Mouse (Mus musculus): Measurements from ENCODE around the gene Cdh23.

DNA sequence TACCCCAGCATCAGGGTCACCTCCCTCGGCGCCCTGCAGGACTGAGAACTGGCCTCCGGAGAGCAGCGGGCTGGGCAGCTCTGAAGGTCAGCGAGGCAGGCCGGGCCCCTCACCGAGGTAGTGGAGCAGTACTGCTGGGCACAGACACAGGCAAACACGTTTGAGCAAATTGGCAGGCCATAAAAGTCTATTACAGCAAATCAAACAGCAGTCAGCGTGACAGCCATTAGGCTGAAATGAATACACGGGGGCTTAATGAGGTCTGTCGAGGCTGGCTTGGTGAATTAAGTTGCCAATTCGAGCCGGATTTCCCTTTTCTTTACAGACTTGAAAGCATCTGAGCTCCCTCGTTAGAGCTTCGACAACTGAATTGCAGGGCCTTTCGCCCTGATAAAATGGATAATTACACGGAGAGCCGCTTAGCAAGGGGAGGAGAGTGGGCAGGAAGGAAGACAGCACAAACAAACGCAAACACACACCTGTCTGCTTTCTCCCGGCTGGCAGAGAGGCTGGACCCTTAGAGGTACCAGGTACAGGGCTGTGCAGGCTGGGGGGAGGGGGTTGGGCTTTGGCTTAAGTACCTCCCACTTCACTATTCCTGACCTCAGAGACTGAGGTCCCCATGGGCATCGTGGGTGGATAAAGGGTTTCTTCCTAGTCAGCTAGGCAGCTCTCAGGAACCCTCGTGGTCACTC, 103.3 kb downstream of the Cdh23 start:
- no peak for TF ChIP-seq CEBPB (IDR thresholded peaks at IDR 0.05; ENCODE audit: low read depth)
- TF ChIP-seq CTCF (IDR thresholded peaks at IDR 0.05; ENCODE audit: control insufficient read depth, insufficient read depth, insufficient read length), result no peak
- no peak for TF ChIP-seq MYOD1 (IDR thresholded peaks at IDR 0.05; ENCODE audit: control insufficient read depth, insufficient read length, low read depth)

All from C2C12 (cell line).